Mouse (Mus musculus) gastrocnemius, postnatal 4 days (tissue): ENCODE measurements around the gene Sdr9c7. TPM values are rescaled to one million over a fixed set of nuclear protein-coding genes. Genes with fewer than 3 reads are reported as not detected.
"Not testable (repeated sequence)": the region's sequence is repeated elsewhere in the genome, so short reads cannot be mapped to it uniquely, and the experiment has no call there.

Experiments used
- DNase-seq, 2 experiments: peaks; one replicate each; pipeline ENCODE4 v3.0.0; 2021 to 2022; ENCODE audit warnings: low spot score in 2 of 2, mixed read lengths in 2 of 2
- long read RNA-seq, 2 experiments: library from polyadenylated mRNA; stranded (forward); transcript quantifications; one replicate each; pipeline ENCODE4 v2.0.0; 2021
- total RNA-seq, 2 experiments: library from RNA; stranded (reverse); gene quantifications; 2 replicates each; pipeline ENCODE4 v1.2.3; 2021

Sdr9c7 gene
- total RNA-seq, result not detected
- long read RNA-seq, experiment 1, transcript Sdr9c7-201 (4 exons, 2,868 nt), result major isoform, 5 of 6 reads
- long read RNA-seq, experiment 1, partial matches to known transcripts, result 0 of 6 reads
- long read RNA-seq, experiment 1, other reads (novel, unspliced or antisense), result 1 of 6 reads
- long read RNA-seq, experiment 2, result 0 reads

DNA sequence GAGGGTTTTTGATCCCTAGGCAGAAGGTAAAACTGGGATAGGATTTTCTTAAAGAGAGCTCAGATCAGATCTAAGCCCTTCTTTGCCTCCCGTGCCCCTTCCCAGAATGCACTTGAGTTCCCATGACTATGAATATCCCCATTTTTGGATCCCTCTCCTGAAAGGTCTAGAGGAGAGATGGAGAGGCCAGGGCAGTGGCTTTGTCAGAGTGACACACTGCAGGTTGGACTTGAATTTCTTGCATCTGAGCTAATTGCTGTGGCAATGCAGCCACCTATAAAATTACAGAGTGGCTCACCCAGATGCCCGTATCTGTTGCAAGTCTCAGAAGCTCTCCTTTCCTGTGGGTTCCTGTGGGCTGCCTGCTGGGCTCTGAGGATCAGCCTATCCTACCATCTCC is at the start of gene Sdr9c7:
Gene Sdr9c7, plus strand, starts transcription at position 301 of the 400 bp plus-strand sequence.
- no peak for DNase-seq

DNA sequence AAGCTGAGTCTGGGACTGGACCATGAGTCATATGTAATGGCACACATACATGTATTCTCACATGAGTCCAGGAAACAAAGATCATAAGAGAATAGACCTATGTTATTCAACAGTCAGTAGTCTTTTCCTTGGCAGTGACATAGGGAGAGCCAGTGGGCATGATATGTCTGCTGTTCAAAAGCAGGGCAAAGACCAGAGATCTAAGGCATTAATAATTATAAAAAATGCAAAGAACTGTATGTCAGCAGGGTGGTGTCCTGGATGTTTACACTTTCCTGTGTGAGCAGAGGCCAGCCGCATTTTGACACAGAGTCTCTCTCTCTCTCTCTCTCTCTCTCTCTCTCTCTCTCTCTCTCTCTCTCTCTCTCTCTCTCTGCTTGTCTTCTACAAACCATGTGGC is 48.7 kb upstream of the Sdr9c7 start, which contains the start of gene Rdh19:
Gene Rdh19, plus strand, starts transcription at position 301 of the 400 bp plus-strand sequence.
- no peak for DNase-seq

GRCm38 (mm10) chr10:127856376-127856775 is 41.9 kb upstream of the Sdr9c7 start:
- DNase-seq, result no peak

DNA sequence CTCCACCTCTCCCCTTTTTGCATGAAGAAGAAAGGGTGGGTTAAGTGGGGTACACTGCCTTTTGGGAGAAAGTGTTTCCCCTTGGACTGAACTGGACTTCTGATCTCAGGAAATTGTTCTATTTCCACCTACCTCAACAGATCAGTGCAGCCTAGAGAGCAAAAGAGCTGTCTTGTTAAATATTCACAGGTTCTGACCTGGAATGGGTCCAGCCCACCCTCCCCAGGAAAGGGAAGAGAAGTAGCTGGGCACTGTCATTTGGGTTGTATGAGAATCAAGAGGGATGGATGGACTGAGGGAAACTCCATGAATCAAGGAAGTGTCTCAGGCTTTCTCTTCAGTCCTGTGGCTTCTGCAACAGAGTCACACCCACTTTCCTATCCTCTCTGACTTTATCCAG is 33.4 kb upstream of the Sdr9c7 start:
- DNase-seq, result no peak

DNA sequence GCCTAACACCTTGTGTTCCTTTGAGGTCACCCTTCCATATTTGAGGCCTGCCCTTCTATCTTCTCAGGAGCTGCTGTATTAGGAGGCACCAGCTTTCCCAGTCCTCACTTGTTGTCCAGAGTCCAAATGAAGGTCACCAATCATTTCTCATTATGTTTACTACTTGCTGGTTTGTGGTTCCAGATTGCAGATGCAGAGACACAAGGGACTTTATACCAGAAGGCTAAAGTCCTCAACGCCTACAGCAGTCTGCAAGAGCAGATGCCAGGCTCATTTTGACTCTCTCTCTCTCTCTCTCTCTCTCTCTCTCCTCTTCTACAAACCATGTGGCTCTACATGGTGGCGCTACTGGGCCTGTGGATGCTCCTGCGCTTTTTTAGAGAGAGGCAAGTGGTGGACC is 32.1 kb upstream of the Sdr9c7 start, which contains the start of gene Rdh16f2:
Gene Rdh16f2, plus strand, starts transcription at position 243 of the 400 bp plus-strand sequence.
- no peak for DNase-seq

GRCm38 (mm10) chr10:127872484-127872883 is 25.8 kb upstream of the Sdr9c7 start:
- DNase-seq, result no peak

- no peak for DNase-seq
Measured at GRCm38 (mm10) chr10:127877681-127878080, 20.6 kb upstream of the Sdr9c7 start.

- no peak for DNase-seq
Measured at GRCm38 (mm10) chr10:127878262-127879057, 19.9 kb upstream of the Sdr9c7 start.

- DNase-seq, result no peak
Measured at GRCm38 (mm10) chr10:127879155-127879688, 19.1 kb upstream of the Sdr9c7 start.

GRCm38 (mm10) chr10:127881041-127881440 is 17.3 kb upstream of the Sdr9c7 start:
- no peak for DNase-seq

DNA sequence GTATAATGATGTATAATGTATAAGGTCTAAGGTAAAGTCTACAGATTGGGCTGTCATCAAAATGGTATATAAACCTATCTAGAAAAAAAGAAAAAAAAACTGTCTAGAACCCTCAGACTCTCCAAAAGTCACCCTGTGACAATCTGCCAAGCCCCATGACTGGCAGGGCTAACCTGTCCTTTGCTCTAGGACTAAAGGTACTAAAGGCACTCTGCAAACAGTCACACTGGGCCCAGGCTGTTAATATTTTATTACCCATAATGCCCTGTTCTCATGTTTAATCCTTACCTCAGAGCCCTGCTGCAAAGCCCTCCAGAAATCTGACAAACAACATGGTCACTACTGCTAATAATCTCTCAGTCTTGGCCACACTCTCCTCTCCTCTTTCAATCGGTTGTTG is 11.8 kb upstream of the Sdr9c7 start:
- DNase-seq, result no peak

- DNase-seq, result no peak
Measured at GRCm38 (mm10) chr10:127886971-127887370, 11.3 kb upstream of the Sdr9c7 start.

GRCm38 (mm10) chr10:127888605-127889004 is 9.7 kb upstream of the Sdr9c7 start, which contains the start of gene Rdh7:
TSS of gene Rdh7 (minus strand) at chr10:127888817.
- no peak for DNase-seq

DNA sequence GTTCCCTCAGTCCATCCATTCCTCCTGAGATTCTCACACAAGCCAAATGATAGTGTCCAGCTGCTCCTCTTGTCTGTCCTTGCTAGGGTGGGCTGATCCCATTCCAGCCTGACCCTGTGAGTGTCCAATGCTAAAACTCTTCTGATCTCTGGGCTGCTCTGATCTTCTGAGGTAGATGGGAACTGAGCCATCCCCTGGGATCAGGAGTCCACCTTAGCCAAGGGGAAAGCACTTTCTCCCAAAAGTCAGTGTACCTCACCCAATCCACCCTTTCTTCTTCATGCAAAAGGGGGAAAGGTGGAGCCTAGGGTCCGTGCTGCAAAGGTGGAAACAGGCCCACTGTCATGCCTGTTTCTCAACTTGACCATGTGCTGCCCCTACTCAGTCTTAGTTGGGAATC is 6.8 kb upstream of the Sdr9c7 start:
- DNase-seq, result no peak

DNA sequence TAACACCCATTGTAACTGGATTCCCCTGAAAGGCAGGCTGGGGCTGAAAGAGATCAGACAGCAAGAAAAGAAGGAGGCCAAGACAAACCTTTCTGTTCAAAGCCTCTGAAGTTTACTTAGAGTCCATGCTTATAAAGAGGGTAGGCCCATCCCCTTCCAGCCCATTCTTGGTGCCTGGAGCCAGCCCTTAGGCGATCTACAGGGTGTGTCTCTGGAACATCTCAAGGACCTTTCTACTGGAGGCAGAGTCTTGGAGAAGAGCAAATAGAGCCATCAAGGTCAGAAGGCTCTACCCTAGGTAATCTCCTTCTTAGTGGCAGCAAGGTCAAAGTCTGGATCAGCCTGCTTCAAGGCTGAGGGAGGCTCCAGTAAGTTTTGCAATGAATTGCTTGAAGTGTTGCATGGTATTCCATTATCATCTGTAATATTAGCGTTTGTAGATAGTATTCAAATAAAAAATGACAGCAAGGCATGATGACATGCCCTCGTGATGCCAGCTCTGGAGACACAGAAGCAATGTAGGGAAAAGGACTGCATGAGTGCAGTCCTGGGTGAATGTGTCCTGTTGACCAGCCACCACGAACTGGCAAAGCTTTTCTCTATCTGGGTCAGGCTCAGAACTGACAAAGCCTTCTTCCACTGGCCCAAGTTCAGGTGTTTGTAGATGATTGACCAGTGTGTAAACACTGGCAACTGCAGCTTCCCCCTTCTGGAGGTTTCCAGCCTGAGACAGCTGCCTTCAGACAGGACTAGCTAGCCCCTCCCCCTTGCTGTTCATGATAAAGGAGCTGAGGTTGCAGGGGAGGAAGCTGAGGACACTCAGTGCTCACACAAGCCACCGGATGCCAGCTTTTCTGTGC is 4.9 kb upstream of the Sdr9c7 start:
- not testable (repeated sequence) for DNase-seq

DNA sequence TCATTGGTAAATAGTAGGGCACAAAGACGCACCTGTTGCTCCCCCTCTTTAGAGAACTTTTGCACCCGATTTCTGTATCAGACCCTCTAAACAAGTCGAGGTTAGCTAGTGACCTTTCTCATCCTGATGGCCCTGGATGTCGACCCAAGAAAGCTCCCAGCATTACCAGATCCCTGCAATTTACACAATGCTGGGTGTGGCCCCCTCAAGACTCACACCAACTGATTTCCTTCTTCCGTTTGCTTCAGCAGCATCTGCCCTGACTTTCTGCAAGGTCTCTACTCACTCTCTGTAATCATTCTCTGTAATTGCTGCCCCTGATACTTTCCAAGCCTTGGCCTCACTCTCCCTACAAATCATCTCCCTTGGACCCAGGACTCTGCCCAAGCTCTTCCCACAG is 1.6 kb upstream of the Sdr9c7 start:
- no peak for DNase-seq

DNA sequence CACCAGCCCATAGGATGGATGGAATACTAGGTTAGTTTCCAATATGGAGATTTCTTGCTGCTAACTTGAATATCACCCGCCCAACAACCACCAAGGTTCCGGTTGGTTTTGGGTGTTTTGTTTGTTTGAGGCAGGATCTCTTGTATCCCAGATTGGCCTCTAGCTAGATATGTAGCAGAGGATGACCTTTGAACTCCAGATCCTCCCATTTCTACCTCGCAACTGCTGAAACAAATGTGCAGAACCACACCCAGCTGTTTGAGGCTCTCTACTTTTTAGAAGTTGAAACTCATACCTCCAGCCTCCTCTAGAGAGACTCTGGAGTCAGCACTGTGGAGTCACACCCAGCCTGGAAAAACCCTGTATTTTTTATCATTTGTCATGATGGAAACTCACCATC is 812 bp upstream of the Sdr9c7 start:
- DNase-seq, result no peak

DNA sequence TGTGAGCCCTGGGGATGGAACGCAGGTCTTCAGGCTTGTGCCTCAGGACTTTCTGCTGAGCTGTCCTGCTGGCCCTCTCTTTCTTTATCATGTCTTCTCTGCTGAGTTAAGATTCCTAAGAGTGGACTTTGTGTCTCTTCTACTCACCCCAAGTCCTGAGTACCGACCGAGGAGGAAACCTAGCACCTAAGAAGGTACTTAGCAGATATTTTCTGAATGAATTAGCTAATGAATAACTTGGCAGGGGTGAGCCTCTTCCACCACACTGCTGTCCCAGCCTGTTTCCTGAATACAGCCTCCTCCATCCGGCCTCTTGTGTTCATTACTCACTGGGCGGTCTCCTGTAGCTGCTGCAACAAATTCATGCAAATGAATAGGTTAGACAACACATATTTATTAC is 1.5 kb downstream of the Sdr9c7 start:
- DNase-seq, result no peak

DNA sequence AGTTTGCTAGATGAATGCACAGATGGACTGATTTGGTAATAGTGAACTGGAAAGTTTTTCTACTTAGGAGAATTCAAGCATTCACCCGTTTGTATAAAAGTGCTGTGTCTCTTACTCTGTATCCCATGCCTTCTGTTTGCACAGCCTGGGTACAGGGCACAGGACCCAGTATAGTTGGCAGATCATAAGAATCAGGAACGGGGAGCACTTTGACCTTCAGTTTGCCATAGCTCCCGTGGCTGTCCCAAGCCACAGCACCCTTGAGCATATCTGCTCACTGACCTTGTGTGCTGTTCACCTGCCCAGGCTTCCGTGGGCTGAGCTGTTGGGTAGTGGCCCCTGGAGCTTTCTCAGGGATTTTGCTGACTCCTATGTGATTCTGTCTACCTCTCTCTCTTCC is 3.4 kb downstream of the Sdr9c7 start:
- no peak for DNase-seq

DNA sequence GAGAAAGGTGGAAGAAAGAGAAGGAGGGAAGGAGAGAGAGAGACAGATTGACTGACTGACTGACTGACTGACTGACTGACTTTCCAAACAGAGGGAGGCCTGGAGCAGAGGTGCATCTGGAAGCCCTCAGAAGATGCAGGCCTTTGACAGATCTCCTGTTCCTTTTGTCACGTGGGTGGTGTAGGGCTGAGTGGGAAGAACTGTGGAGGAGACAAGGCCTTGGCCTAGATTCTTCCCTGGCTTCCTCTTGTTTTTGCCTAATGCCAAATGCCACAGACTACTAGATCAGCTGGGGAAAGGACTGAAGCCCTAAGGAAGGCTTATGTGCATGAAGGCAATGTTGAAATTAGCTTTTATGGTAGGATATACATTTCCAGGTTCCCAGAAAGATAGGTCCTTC is 4.8 kb downstream of the Sdr9c7 start:
- no peak for DNase-seq

DNA sequence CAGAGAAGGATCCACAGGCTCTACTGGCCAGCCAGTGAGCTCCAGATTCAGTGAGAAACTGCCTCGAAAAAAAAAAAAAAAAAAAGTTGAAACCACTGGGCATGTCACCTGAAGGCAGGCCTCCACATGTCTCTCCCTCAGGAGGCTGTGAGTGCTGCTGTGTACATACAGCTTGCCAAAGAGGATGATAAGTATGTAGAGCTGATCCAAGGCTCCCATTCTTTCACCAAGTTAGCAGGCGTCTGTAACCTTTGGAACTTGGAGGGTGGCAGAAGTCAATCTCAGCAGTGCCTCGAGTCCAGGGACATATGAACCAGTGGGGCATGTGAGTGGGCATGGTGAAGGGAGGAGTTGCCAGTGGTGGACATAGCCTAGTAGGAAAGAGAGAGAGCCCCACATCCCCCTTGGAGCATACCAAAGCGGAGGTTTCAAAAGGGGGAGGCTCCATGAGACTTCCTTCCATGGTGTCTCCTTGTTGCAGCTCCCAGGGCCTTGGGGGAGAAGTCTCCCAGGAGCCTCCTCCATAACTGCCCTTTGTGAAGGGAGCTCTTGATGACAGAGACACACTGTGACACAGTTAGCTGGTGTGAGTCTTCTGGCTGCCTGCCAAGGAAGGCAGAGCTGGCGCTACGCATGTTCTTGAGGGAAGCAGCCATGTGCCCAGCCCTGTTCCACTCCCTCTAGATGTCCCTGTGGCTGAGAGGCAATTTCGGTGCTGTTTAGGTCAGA is 6.6 kb downstream of the Sdr9c7 start:
- no peak for DNase-seq
